Mouse (Mus musculus) kidney, embryonic 14.5 days (tissue): Measurements from ENCODE around the gene Cdc14b. TPM values are rescaled to one million over a fixed set of nuclear protein-coding genes. Genes with fewer than 3 reads are reported as not detected.
A peak's percentile ranks its signal among the peaks of the same experiment; 100 is the strongest.

ENCODE experiments used
- ATAC-seq: fragments of 200-750 bp; cut with Nextera tagmentation; 2 replicates; pipeline ENCODE4 v1.8.0; 2017; ENCODE audit warnings: moderate number of reproducible peaks, mild to moderate bottlenecking, moderate TSS enrichment, moderate library complexity; ENCODE audit not compliant: low FRiP score, low TSS enrichment
- H3K27ac ChIP-seq: fragments of 300-500 bp; sonication (generic); 2 replicates; pipeline ENCODE4 v1.5.1; 2014; ENCODE audit warnings: low read depth, mild to moderate bottlenecking, low read length, moderate library complexity, mixed read lengths
- H3K27me3 ChIP-seq: fragments of 300-500 bp; sonication (generic); 2 replicates; pipeline ENCODE4 v1.6.1; 2014; ENCODE audit warnings: mild to moderate bottlenecking, low read length; ENCODE audit not compliant: control insufficient read depth, insufficient read depth
- H3K36me3 ChIP-seq: fragments of 300-500 bp; sonication (generic); 2 replicates; pipeline ENCODE4 v1.6.1; 2014; ENCODE audit warnings: low read length, mixed read lengths; ENCODE audit not compliant: control insufficient read depth, insufficient read depth
- H3K4me1 ChIP-seq: fragments of 300-500 bp; sonication (generic); 2 replicates; pipeline ENCODE4 v1.6.1; 2014; ENCODE audit warnings: low read length, mixed read lengths; ENCODE audit not compliant: control insufficient read depth, insufficient read depth
- H3K4me2 ChIP-seq: fragments of 300-500 bp; sonication (generic); replicated peaks from 2 replicates; pipeline ENCODE4 v1.6.1; 2014; ENCODE audit warnings: low read depth, mild to moderate bottlenecking, low read length
- H3K4me3 ChIP-seq: fragments of 300-500 bp; sonication (generic); 2 replicates; pipeline ENCODE4 v1.5.1; 2014; ENCODE audit warnings: mild to moderate bottlenecking, low read length
- H3K9ac ChIP-seq: fragments of 300-500 bp; sonication (generic); 2 replicates; pipeline ENCODE4 v1.6.1; 2014; ENCODE audit warnings: low read depth, mild to moderate bottlenecking, low read length, moderate library complexity
- H3K9me3 ChIP-seq: fragments of 300-500 bp; sonication (generic); 2 replicates; pipeline ENCODE4 v1.6.1; 2016; ENCODE audit warnings: low read length; ENCODE audit not compliant: control insufficient read depth
- WGBS: fragments of 180-500 bp; shearing (Covaris S2); extraction: QIAGEN DNeasy Blood & Tissue Kit; methylation state at CpG from one replicate; pipeline ENCODE4 v1.1.7; 2014; 5-methylcytosine and 5-hydroxymethylcytosine counted together
- polyA plus RNA-seq: library from polyadenylated mRNA; unstranded; fragments of >200 nt; fragmentation: Nextera tagmentation; extraction: Ambion mirVana; gene quantifications from 2 replicates; pipeline ENCODE4 v1.2.1, GENCODE M21; 2014

The Cdc14b gene
- polyA plus RNA-seq, 1 experiment from 2014 or later = 24.8 TPM

GRCm38 (mm10) chr13:64180300-64180699 lies 94.8 kb downstream of the Cdc14b start:
- Histone ChIP-seq H3K9me3 (no peaks in the 10 kb centered on the region), H3K4me1 (no peaks in the 10 kb centered on the region), H3K9ac (no peak overlapping the region), H3K4me2 (no peak overlapping the region), H3K27me3 (no peaks in the 10 kb centered on the region), H3K36me3 (peaks cover 21% of the 10 kb centered on the region), H3K4me3 (no peak overlapping the region), H3K27ac (no peak overlapping the region)
- no peak for ATAC-seq
- 85% methylated on average over 4 of the region's 4 CpGs for WGBS

GRCm38 (mm10) chr13:64178746-64179652 lies 96.1 kb downstream of the Cdc14b start:
- H3K36me3 ChIP-seq = peaks cover 18% of the 10 kb centered on the region
- H3K4me3 ChIP-seq = no peak overlapping the region
- ATAC-seq = no peak
- WGBS = 83% methylated on average over 13 of the region's 13 CpGs
- no peaks in the 10 kb centered on the region for H3K9me3 ChIP-seq
- H3K27ac ChIP-seq = no peak overlapping the region
- H3K27me3 ChIP-seq = no peaks in the 10 kb centered on the region
- no peak overlapping the region for H3K4me2 ChIP-seq
- H3K4me1 ChIP-seq = no peaks in the 10 kb centered on the region
- H3K9ac ChIP-seq = no peak overlapping the region

- Histone ChIP-seq H3K4me1 (no peaks in the 10 kb centered on the region), H3K36me3 (peaks cover 26% of the 10 kb centered on the region), H3K4me2 (no peak overlapping the region), H3K27me3 (no peaks in the 10 kb centered on the region), H3K9ac (no peak overlapping the region), H3K4me3 (no peak overlapping the region), H3K9me3 (no peaks in the 10 kb centered on the region), H3K27ac (no peak overlapping the region)
- 83% methylated on average over 7 of the region's 7 CpGs for WGBS
- ATAC-seq = no peak
Measured at GRCm38 (mm10) chr13:64178000-64178399, 97.1 kb downstream of the Cdc14b start.

GRCm38 (mm10) chr13:64169746-64170145 lies 105.3 kb downstream of the Cdc14b start:
- Histone ChIP-seq H3K4me1 (no peaks in the 10 kb centered on the region), H3K36me3 (peaks cover 27% of the 10 kb centered on the region), H3K4me2 (no peak overlapping the region), H3K9ac (no peak overlapping the region), H3K27me3 (no peaks in the 10 kb centered on the region), H3K9me3 (peaks cover 49% of the 10 kb centered on the region), H3K4me3 (no peak overlapping the region), H3K27ac (no peak overlapping the region)
- ATAC-seq = no peak
- WGBS = 97% methylated on average over 25 of the region's 25 CpGs

GRCm38 (mm10) chr13:64163147-64163715 lies 111.9 kb downstream of the Cdc14b start:
- no peaks in the 10 kb centered on the region for H3K36me3 ChIP-seq
- 22% methylated on average over 13 of the region's 13 CpGs for WGBS
- H3K4me2 ChIP-seq = peak overlapping the region; percentile 96
- no peak overlapping the region for H3K27ac ChIP-seq
- ATAC-seq = no peak
- peak overlapping the region; percentile 85; the same call in 1 of the 2 replicates for H3K9ac ChIP-seq
- H3K4me3 ChIP-seq = peak overlapping the region; percentile 84
- peaks cover 7% of the 10 kb centered on the region for H3K9me3 ChIP-seq
- H3K4me1 ChIP-seq = peaks cover 11% of the 10 kb centered on the region; the same call in 1 of the 2 replicates
- 0 out of 2 replicates have a peak, but pooled peaks cover 6% of the 10 kb centered on the region for H3K27me3 ChIP-seq

GRCm38 (mm10) chr13:64162626-64163025 lies 112.5 kb downstream of the Cdc14b start:
- H3K36me3 ChIP-seq = no peaks in the 10 kb centered on the region
- no peak overlapping the region for H3K27ac ChIP-seq
- peak; percentile 2; the same call in 1 of the 2 replicates for ATAC-seq
- H3K9me3 ChIP-seq = peaks cover 4% of the 10 kb centered on the region
- WGBS = 3% methylated on average over 14 of the region's 14 CpGs
- H3K4me2 ChIP-seq = peak overlapping the region; percentile 96
- H3K4me1 ChIP-seq = peaks cover 11% of the 10 kb centered on the region; the same call in 1 of the 2 replicates
- 0 out of 2 replicates have a peak, but pooled peaks cover 6% of the 10 kb centered on the region for H3K27me3 ChIP-seq
- H3K4me3 ChIP-seq = peak overlapping the region; percentile 84
- H3K9ac ChIP-seq = peak overlapping the region; percentile 85; the same call in 1 of the 2 replicates

- peak; percentile 69 for ATAC-seq
- 0 out of 2 replicates have a peak, but pooled peaks cover 6% of the 10 kb centered on the region for H3K27me3 ChIP-seq
Measured at GRCm38 (mm10) chr13:64161916-64162611, 113.0 kb downstream of the Cdc14b start.

GRCm38 (mm10) chr13:64161548-64161915 lies 113.6 kb downstream of the Cdc14b start, which contains the start of gene Habp4:
Habp4 (plus strand) TSS chr13:64161824.
- H3K36me3 ChIP-seq = no peaks in the 10 kb centered on the region
- peak within 1 kb of the TSS; percentile 85 for H3K9ac ChIP-seq
- H3K27me3 ChIP-seq = 0 out of 2 replicates have a peak, but pooled peaks cover 6% of the 10 kb centered on the region
- H3K4me2 ChIP-seq = peak within 1 kb of the TSS; percentile 96
- peak; percentile 99 for ATAC-seq
- under 1% methylated on average over 23 of the region's 31 CpGs for WGBS
- no peaks in the 10 kb centered on the region for H3K9me3 ChIP-seq
- peak within 1 kb of the TSS; percentile 84 for H3K4me3 ChIP-seq
- peaks cover 11% of the 10 kb centered on the region; the same call in 1 of the 2 replicates for H3K4me1 ChIP-seq
- peak within 1 kb of the TSS; percentile 72 for H3K27ac ChIP-seq

More at GRCm38 (mm10) chr13:64161916-64162611, 113.0 kb downstream of the Cdc14b start:
- WGBS = under 1% methylated on average over 67 of the region's 71 CpGs
- Histone ChIP-seq H3K4me1 (peaks cover 11% of the 10 kb centered on the region; the same call in 1 of the 2 replicates), H3K27ac (peak overlapping the region; percentile 72), H3K9me3 (no peaks in the 10 kb centered on the region), H3K36me3 (no peaks in the 10 kb centered on the region), H3K4me2 (peak overlapping the region; percentile 96), H3K9ac (peak overlapping the region; percentile 85), H3K4me3 (peak overlapping the region; percentile 84)
